Mouse (Mus musculus): ENCODE results near the gene Fbxw11. TPM values are rescaled to one million over a fixed set of nuclear protein-coding genes. Genes with fewer than 3 reads are reported as not detected.

The Fbxw11 gene
- total RNA-seq, 1 experiment from 2014 or later, result 113 TPM

GRCm38 (mm10) chr11:32623912-32624311 is 18.6 kb upstream of the Fbxw11 start:
- no peak for DNase-seq

- peak; percentile 82 for DNase-seq
Observed at GRCm38 (mm10) chr11:32625677-32626076, 16.8 kb upstream of the Fbxw11 start.

- DNase-seq, result no peak
Observed at GRCm38 (mm10) chr11:32626079-32626478, 16.4 kb upstream of the Fbxw11 start.

GRCm38 (mm10) chr11:32627900-32628299 is 14.6 kb upstream of the Fbxw11 start:
- no peak for DNase-seq

- no peak for DNase-seq
Observed at GRCm38 (mm10) chr11:32629713-32630211, 12.8 kb upstream of the Fbxw11 start.

- no peak for DNase-seq
Observed at GRCm38 (mm10) chr11:32632671-32633070, 9.9 kb upstream of the Fbxw11 start.

GRCm38 (mm10) chr11:32633542-32633941 is 9.0 kb upstream of the Fbxw11 start:
- no peak for DNase-seq

GRCm38 (mm10) chr11:32634143-32634542 is 8.4 kb upstream of the Fbxw11 start:
- no peak for DNase-seq

- DNase-seq, result no peak
Observed at GRCm38 (mm10) chr11:32634842-32635241, 7.7 kb upstream of the Fbxw11 start.

GRCm38 (mm10) chr11:32636275-32636674 is 6.2 kb upstream of the Fbxw11 start:
- DNase-seq, result no peak

GRCm38 (mm10) chr11:32638521-32639255 is 3.8 kb upstream of the Fbxw11 start:
- no peak for DNase-seq

GRCm38 (mm10) chr11:32640617-32641016 is 1.9 kb upstream of the Fbxw11 start:
- DNase-seq, result no peak

GRCm38 (mm10) chr11:32642899-32643886 is 669 bp downstream of the Fbxw11 start:
- DNase-seq, result peak; percentile 70

- no peak for DNase-seq
Observed at GRCm38 (mm10) chr11:32644010-32644409, 1.5 kb downstream of the Fbxw11 start.

GRCm38 (mm10) chr11:32647265-32647664 is 4.7 kb downstream of the Fbxw11 start:
- DNase-seq, result no peak

- DNase-seq, result no peak
Observed at GRCm38 (mm10) chr11:32650236-32650749, 7.8 kb downstream of the Fbxw11 start.

- DNase-seq, result no peak
Observed at GRCm38 (mm10) chr11:32650893-32651590, 8.5 kb downstream of the Fbxw11 start.

GRCm38 (mm10) chr11:32651723-32652122 is 9.2 kb downstream of the Fbxw11 start:
- DNase-seq, result no peak

GRCm38 (mm10) chr11:32662082-32662656 is 19.6 kb downstream of the Fbxw11 start:
- no peak for DNase-seq

- no peak for DNase-seq
Observed at GRCm38 (mm10) chr11:32665639-32666038, 23.1 kb downstream of the Fbxw11 start.

- DNase-seq, result no peak
Observed at GRCm38 (mm10) chr11:32666983-32667382, 24.5 kb downstream of the Fbxw11 start.

GRCm38 (mm10) chr11:32671480-32671879 is 29.0 kb downstream of the Fbxw11 start:
- DNase-seq, result no peak

Measured in adrenal gland, postnatal 25 days (tissue).